Mouse (Mus musculus): ENCODE results near the gene Irak3. TPM values are rescaled to one million over a fixed set of nuclear protein-coding genes. Genes with fewer than 3 reads are reported as not detected.

Gene Irak3
- polyA plus RNA-seq, 1 experiment from 2014 or later, result 0.24 TPM

- ATAC-seq, result no peak
- no peak overlapping the region for H3K4me2 ChIP-seq (replicated peaks)
- no peak overlapping the region for H3K9ac ChIP-seq (replicated peaks)
- H3K27ac ChIP-seq, result no peak overlapping the region
- H3K4me3 ChIP-seq (replicated peaks), result no peak overlapping the region
- 75% methylated on average over 4 of the region's 4 CpGs for WGBS
- H3K4me1 ChIP-seq (replicated peaks), result peaks cover 6% of the 10 kb centered on the region; the same call in 1 of the 2 replicates
- H3K9me3 ChIP-seq, result no peaks in the 10 kb centered on the region
- no peaks in the 10 kb centered on the region for H3K27me3 ChIP-seq
- no peaks in the 10 kb centered on the region for H3K36me3 ChIP-seq
Observed at GRCm38 (mm10) chr10:120170277-120170676, 31.7 kb downstream of the Irak3 start.

- Histone ChIP-seq H3K4me1 (replicated peaks) (peaks cover 6% of the 10 kb centered on the region; the same call in 1 of the 2 replicates), H3K4me2 (replicated peaks) (no peak overlapping the region), H3K27me3 (no peaks in the 10 kb centered on the region), H3K9ac (replicated peaks) (no peak overlapping the region), H3K4me3 (replicated peaks) (no peak overlapping the region), H3K9me3 (no peaks in the 10 kb centered on the region), H3K27ac (no peak overlapping the region), H3K36me3 (no peaks in the 10 kb centered on the region)
- WGBS, result 55% methylated on average over 5 of the region's 5 CpGs
- no peak for ATAC-seq
Observed at GRCm38 (mm10) chr10:120169841-120170240, 32.1 kb downstream of the Irak3 start.

- no peaks in the 10 kb centered on the region for H3K9me3 ChIP-seq
- H3K27ac ChIP-seq, result no peak overlapping the region
- no peak overlapping the region for H3K9ac ChIP-seq (replicated peaks)
- WGBS, result 60% methylated on average over 10 of the region's 10 CpGs
- H3K4me3 ChIP-seq (replicated peaks), result no peak overlapping the region
- H3K36me3 ChIP-seq, result no peaks in the 10 kb centered on the region
- ATAC-seq, result no peak
- H3K4me2 ChIP-seq (replicated peaks), result no peak overlapping the region
- no peaks in the 10 kb centered on the region for H3K27me3 ChIP-seq
- peaks cover 6% of the 10 kb centered on the region; the same call in 1 of the 2 replicates for H3K4me1 ChIP-seq (replicated peaks)
Observed at GRCm38 (mm10) chr10:120169064-120169463, 32.9 kb downstream of the Irak3 start.

GRCm38 (mm10) chr10:120168070-120168469 lies 33.9 kb downstream of the Irak3 start:
- 81% methylated on average over 1 of the region's 1 CpGs for WGBS
- H3K27me3 ChIP-seq, result no peaks in the 10 kb centered on the region
- no peaks in the 10 kb centered on the region for H3K9me3 ChIP-seq
- H3K36me3 ChIP-seq, result no peaks in the 10 kb centered on the region
- ATAC-seq, result no peak
- H3K27ac ChIP-seq, result no peak overlapping the region
- no peak overlapping the region for H3K9ac ChIP-seq (replicated peaks)
- no peak overlapping the region for H3K4me3 ChIP-seq (replicated peaks)
- no peak overlapping the region for H3K4me2 ChIP-seq (replicated peaks)
- peaks cover 6% of the 10 kb centered on the region; the same call in 1 of the 2 replicates for H3K4me1 ChIP-seq (replicated peaks)

GRCm38 (mm10) chr10:120165793-120166503 lies 36.0 kb downstream of the Irak3 start:
- Histone ChIP-seq H3K27ac (no peak overlapping the region), H3K9me3 (no peaks in the 10 kb centered on the region), H3K4me2 (replicated peaks) (no peak overlapping the region), H3K4me3 (replicated peaks) (no peak overlapping the region), H3K9ac (replicated peaks) (no peak overlapping the region), H3K27me3 (no peaks in the 10 kb centered on the region), H3K4me1 (replicated peaks) (no peaks in the 10 kb centered on the region), H3K36me3 (no peaks in the 10 kb centered on the region)
- WGBS, result 91% methylated on average over 17 of the region's 17 CpGs
- ATAC-seq, result no peak

GRCm38 (mm10) chr10:120164931-120165792 lies 36.8 kb downstream of the Irak3 start:
- H3K4me1 ChIP-seq (replicated peaks), result no peaks in the 10 kb centered on the region
- no peaks in the 10 kb centered on the region for H3K27me3 ChIP-seq
- no peak overlapping the region for H3K27ac ChIP-seq
- no peak overlapping the region for H3K9ac ChIP-seq (replicated peaks)
- H3K9me3 ChIP-seq, result no peaks in the 10 kb centered on the region
- no peak overlapping the region for H3K4me3 ChIP-seq (replicated peaks)
- no peak overlapping the region for H3K4me2 ChIP-seq (replicated peaks)
- whole genome bisulfite sequencing, result 86% methylated on average over 19 of the region's 19 CpGs
- H3K36me3 ChIP-seq, result no peaks in the 10 kb centered on the region
- ATAC-seq, result no peak

- no peak overlapping the region for H3K9ac ChIP-seq (replicated peaks)
- WGBS, result 94% methylated on average over 7 of the region's 7 CpGs
- H3K9me3 ChIP-seq, result no peaks in the 10 kb centered on the region
- no peak overlapping the region for H3K4me3 ChIP-seq (replicated peaks)
- no peaks in the 10 kb centered on the region for H3K4me1 ChIP-seq (replicated peaks)
- no peak overlapping the region for H3K4me2 ChIP-seq (replicated peaks)
- no peak for ATAC-seq
- H3K36me3 ChIP-seq, result no peaks in the 10 kb centered on the region
- no peaks in the 10 kb centered on the region for H3K27me3 ChIP-seq
- no peak overlapping the region for H3K27ac ChIP-seq
Observed at GRCm38 (mm10) chr10:120163490-120163889, 38.4 kb downstream of the Irak3 start.

- H3K27me3 ChIP-seq, result no peaks in the 10 kb centered on the region
- no peak overlapping the region for H3K4me2 ChIP-seq (replicated peaks)
- no peak for ATAC-seq
- H3K4me3 ChIP-seq (replicated peaks), result no peak overlapping the region
- no peaks in the 10 kb centered on the region for H3K4me1 ChIP-seq (replicated peaks)
- no peaks in the 10 kb centered on the region for H3K36me3 ChIP-seq
- 90% methylated on average over 10 of the region's 10 CpGs for WGBS
- H3K27ac ChIP-seq, result no peak overlapping the region
- no peak overlapping the region for H3K9ac ChIP-seq (replicated peaks)
- H3K9me3 ChIP-seq, result no peaks in the 10 kb centered on the region
Observed at GRCm38 (mm10) chr10:120162840-120163239, 39.1 kb downstream of the Irak3 start.

GRCm38 (mm10) chr10:120160533-120160932 lies 41.4 kb downstream of the Irak3 start:
- Histone ChIP-seq H3K4me3 (replicated peaks) (no peak overlapping the region), H3K27ac (no peak overlapping the region), H3K4me1 (replicated peaks) (no peaks in the 10 kb centered on the region), H3K27me3 (no peaks in the 10 kb centered on the region), H3K4me2 (replicated peaks) (no peak overlapping the region), H3K36me3 (no peaks in the 10 kb centered on the region), H3K9ac (replicated peaks) (no peak overlapping the region), H3K9me3 (no peaks in the 10 kb centered on the region)
- 92% methylated on average over 9 of the region's 9 CpGs for WGBS
- ATAC-seq, result no peak

GRCm38 (mm10) chr10:120153911-120154310 lies 48.0 kb downstream of the Irak3 start:
- H3K4me2 ChIP-seq (replicated peaks), result no peak overlapping the region
- no peaks in the 10 kb centered on the region for H3K27me3 ChIP-seq
- H3K27ac ChIP-seq, result no peak overlapping the region
- 91% methylated on average over 2 of the region's 2 CpGs for WGBS
- H3K4me3 ChIP-seq (replicated peaks), result no peak overlapping the region
- no peaks in the 10 kb centered on the region for H3K4me1 ChIP-seq (replicated peaks)
- peaks cover 12% of the 10 kb centered on the region; the same call in 1 of the 2 replicates for H3K9me3 ChIP-seq
- no peaks in the 10 kb centered on the region for H3K36me3 ChIP-seq
- no peak for ATAC-seq
- H3K9ac ChIP-seq (replicated peaks), result no peak overlapping the region

GRCm38 (mm10) chr10:120151672-120152071 lies 50.3 kb downstream of the Irak3 start:
- no peaks in the 10 kb centered on the region for H3K4me1 ChIP-seq (replicated peaks)
- no peak overlapping the region for H3K27ac ChIP-seq
- no peak overlapping the region for H3K9ac ChIP-seq (replicated peaks)
- H3K27me3 ChIP-seq, result no peaks in the 10 kb centered on the region
- peaks cover 12% of the 10 kb centered on the region; the same call in 1 of the 2 replicates for H3K9me3 ChIP-seq
- no peak overlapping the region for H3K4me3 ChIP-seq (replicated peaks)
- no peak overlapping the region for H3K4me2 ChIP-seq (replicated peaks)
- no peaks in the 10 kb centered on the region for H3K36me3 ChIP-seq
- ATAC-seq, result no peak
- 96% methylated on average over 7 of the region's 7 CpGs for WGBS

- no peak for ATAC-seq
- H3K9ac ChIP-seq (replicated peaks), result no peak overlapping the region
- 64% methylated on average over 10 of the region's 10 CpGs for WGBS
Observed at GRCm38 (mm10) chr10:120140916-120141516, 60.9 kb downstream of the Irak3 start.

More at GRCm38 (mm10) chr10:120140916-120141516, 60.9 kb downstream of the Irak3 start:
- Histone ChIP-seq H3K4me2 (replicated peaks) (no peak overlapping the region), H3K4me1 (replicated peaks) (no peaks in the 10 kb centered on the region), H3K27me3 (no peaks in the 10 kb centered on the region), H3K36me3 (0 out of 2 replicates have a peak, but pooled peaks cover 7% of the 10 kb centered on the region), H3K4me3 (replicated peaks) (no peak overlapping the region), H3K9me3 (peaks cover 21% of the 10 kb centered on the region), H3K27ac (no peak overlapping the region)

Data from midbrain, embryonic 13.5 days (tissue).